Mouse (Mus musculus) small intestine, adult 2 months (tissue): Measurements from ENCODE around the gene Rasgef1a. TPM values are rescaled to one million over a fixed set of nuclear protein-coding genes. Genes with fewer than 3 reads are reported as not detected.

Experiments
- H3K27ac ChIP-seq: fragments of 200-500 bp; 2 replicates; pipeline ENCODE4 v1.5.1; 2012; ENCODE audit warnings: low read depth, low read length, control low read depth, inconsistent platforms; ENCODE audit not compliant: insufficient read depth
- H3K27me3 ChIP-seq: fragments of 200-500 bp; 2 replicates; pipeline ENCODE4 v1.6.1; 2012; ENCODE audit warnings: mild to moderate bottlenecking, moderate library complexity, low read length, inconsistent platforms; ENCODE audit not compliant: control insufficient read depth, insufficient read depth
- H3K36me3 ChIP-seq: fragments of 200-500 bp; 2 replicates; pipeline ENCODE4 v1.6.1; 2012; ENCODE audit warnings: mild to moderate bottlenecking, low read length, control low read depth, inconsistent platforms; ENCODE audit not compliant: control insufficient read depth, insufficient read depth
- H3K4me1 ChIP-seq: fragments of 200-500 bp; 2 replicates; pipeline ENCODE4 v1.6.1; 2012; ENCODE audit warnings: low read length, inconsistent platforms, mixed read lengths; ENCODE audit not compliant: control insufficient read depth, insufficient read depth, insufficient read length
- H3K4me3 ChIP-seq: fragments of 200-500 bp; 2 replicates; pipeline ENCODE4 v1.5.1; 2012; ENCODE audit warnings: low read depth, mild to moderate bottlenecking, control low read depth, inconsistent platforms, low read length, moderate library complexity
- CTCF ChIP-seq: fragments of 200-500 bp; IDR thresholded peaks from 2 replicates; pipeline ENCODE4 v1.5.1; 2012; ENCODE audit warnings: low read depth, mild to moderate bottlenecking, control low read depth, inconsistent platforms, low read length, moderate library complexity, mixed read lengths; ENCODE audit not compliant: insufficient replicate concordance, insufficient read length; ENCODE audit errors: extremely low read depth
- POLR2A ChIP-seq: fragments of 200-500 bp; IDR thresholded peaks from 2 replicates; pipeline ENCODE4 v1.6.1; 2012; ENCODE audit warnings: low read depth, mild to moderate bottlenecking, control low read depth, inconsistent platforms, low read length, moderate library complexity
- WGBS: fragments of 180-500 bp; shearing (Covaris S2); methylation state at CpG from one replicate; pipeline ENCODE4 v1.1.7; 2018; 5-methylcytosine and 5-hydroxymethylcytosine counted together
- polyA plus RNA-seq: library from polyadenylated mRNA; depleted of rRNA; stranded (reverse); fragments of >200 nt; gene quantifications from 2 replicates; pipeline ENCODE4 v1.2.3, GENCODE M21; 2012; rRNA removed

Rasgef1a gene
- polyA plus RNA-seq = 0.19 and 0.22 TPM in 2 replicates

DNA sequence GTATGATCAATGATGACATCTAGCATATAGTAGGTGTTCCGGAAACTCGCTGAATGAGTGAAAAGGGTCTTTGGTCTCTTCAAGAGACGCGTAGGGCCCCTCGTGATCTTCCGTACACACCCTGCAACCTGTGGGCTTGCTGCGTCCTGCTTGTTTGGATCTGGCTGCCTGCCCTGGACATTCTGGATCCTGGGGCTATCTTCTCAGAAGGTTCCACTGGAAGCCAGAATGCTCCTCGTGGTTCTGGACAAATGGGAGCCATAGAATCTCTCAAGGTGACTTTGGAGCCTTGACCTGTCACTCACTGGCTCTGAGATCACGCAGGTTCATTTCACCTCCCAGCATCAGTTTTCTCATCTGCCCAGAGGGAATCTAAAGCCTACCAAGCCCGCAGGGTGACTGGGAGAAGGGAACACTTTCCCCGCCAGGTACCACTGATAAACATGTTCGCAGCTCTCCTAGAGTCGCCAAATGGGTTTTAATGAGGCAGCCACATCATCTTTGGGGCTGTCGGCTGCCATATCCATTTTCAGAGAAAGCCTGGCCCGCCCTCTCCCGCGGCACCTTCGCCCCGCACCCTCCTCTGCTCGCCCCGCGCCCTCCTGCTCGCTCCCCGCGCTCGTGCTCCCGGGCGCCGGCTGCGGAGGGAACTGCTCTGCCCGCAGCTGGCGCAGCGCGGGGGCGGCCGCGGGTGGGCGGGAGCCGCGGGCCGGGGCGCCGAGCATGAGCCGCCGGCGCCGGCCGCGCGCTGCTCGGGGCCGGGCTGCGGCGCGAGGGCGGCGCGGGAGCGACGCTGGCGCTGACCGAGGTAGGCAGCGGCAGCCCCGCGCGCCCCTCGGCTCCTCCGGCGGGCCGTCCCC, at the start of gene Rasgef1a:
Gene Rasgef1a, plus strand, starts transcription at position 683 of the 860 bp plus-strand sequence.
- no peak within 1 kb of the TSS for H3K4me3 ChIP-seq
- peaks cover 15% of the 10 kb centered on the region for H3K27me3 ChIP-seq
- no peaks in the 10 kb centered on the region for H3K36me3 ChIP-seq
- no peak within 1 kb of the TSS for H3K27ac ChIP-seq
- no peak for TF ChIP-seq POLR2A
- WGBS = 13% methylated on average over 65 of the region's 70 CpGs
- H3K4me1 ChIP-seq = no peaks in the 10 kb centered on the region

DNA sequence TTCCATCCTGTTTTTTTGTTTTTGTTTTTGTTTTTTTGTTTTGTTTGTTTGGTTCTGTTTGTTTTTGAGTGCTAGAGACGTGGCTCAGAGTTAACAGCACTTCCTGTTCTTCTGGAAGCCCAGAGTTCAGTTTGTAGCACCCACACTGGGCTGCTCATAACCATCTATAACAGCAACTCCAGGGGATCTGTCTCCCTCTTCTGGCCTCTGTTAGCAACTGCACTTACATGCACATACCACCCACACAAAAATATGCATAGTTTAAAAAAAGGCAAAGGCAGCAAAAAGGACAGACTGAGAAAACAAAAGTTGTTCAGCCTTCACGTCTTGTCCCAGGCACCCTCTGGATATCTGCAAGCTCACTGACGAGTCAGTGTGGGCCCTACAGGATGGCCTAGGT, 48.0 kb upstream of the Rasgef1a start:
- H3K27me3 ChIP-seq = no peaks in the 10 kb centered on the region

DNA sequence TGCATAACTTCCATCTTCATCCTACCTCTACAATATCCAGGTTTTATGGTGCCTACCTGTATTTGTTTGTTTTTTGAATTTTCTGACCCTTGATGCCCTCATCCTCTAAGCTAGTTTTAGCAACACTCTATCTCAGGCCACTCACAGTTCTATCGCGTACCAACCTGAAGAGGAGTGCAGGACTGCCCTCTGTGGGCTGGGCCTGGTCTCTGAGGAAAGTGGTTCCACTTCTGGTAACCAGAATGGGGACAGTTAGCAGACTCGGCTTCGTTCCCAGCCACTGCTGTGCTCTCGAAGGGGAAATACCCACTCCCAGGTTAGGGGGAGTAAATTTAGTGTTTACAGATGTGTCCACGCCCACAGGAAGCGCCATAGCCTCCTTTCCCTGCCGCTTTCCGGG, 44.5 kb upstream of the Rasgef1a start:
- Histone ChIP-seq H3K27me3 (no peaks in the 10 kb centered on the region), H3K27ac (no peak overlapping the region), H3K4me1 (no peaks in the 10 kb centered on the region), H3K4me3 (no peak overlapping the region), H3K36me3 (no peaks in the 10 kb centered on the region)
- WGBS = 25% methylated on average over 9 of the region's 9 CpGs
- TF ChIP-seq POLR2A (no peak), CTCF (no peak)

More for the DNA sequence above, 48.0 kb upstream of the Rasgef1a start:
- TF ChIP-seq CTCF (no peak), POLR2A (no peak)
- H3K4me3 ChIP-seq = no peak overlapping the region
- H3K36me3 ChIP-seq = no peaks in the 10 kb centered on the region
- no peak overlapping the region for H3K27ac ChIP-seq
- WGBS = 77% methylated on average over 3 of the region's 3 CpGs
- H3K4me1 ChIP-seq = no peaks in the 10 kb centered on the region

DNA sequence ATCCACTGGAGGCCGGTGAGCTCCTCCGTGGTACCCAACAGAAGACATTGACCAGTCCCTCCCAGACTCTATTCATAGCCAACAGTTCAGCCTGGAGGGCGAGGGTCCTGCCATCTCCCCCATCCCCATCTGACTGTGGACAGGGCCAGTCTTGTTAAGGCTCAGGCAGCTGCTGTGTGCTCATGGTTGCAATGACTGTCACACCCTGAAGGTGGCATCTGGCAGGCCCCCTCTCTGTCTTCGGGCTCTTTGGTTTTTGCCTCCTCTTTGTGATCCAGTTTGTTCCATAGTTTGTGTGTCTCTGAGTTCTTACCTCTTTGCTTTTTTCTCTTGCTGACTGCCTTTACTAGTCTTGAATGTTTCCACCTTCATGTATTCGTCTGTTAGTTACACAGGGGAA, 24.1 kb upstream of the Rasgef1a start:
- 50% methylated on average over 5 of the region's 5 CpGs for WGBS

DNA sequence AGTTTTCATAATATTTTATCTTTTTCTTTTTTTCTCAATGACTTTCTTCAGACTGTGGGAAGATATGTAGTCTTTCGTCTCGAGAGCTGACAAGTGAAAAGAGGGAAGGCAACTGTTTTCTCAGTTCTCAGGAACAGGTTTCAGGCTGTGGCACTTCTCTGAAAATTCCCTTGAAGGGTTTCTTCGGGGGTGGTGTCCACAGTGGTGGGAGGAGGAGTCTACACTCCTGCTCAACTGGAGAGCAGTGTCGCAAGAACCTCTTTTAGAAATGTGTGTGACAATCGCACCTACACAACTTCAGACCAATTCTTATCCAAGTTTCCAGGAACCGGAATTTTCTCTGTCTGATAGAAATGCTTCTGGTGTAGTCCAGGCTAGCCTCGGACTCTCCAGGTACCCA, 22.0 kb upstream of the Rasgef1a start:
- no peak overlapping the region for H3K27ac ChIP-seq
- H3K4me1 ChIP-seq = no peaks in the 10 kb centered on the region
- H3K36me3 ChIP-seq = no peaks in the 10 kb centered on the region
- no peak overlapping the region for H3K4me3 ChIP-seq
- TF ChIP-seq POLR2A (no peak), CTCF (no peak)
- no peaks in the 10 kb centered on the region for H3K27me3 ChIP-seq
- WGBS = 80% methylated on average over 7 of the region's 7 CpGs

More for the DNA sequence above, 24.1 kb upstream of the Rasgef1a start:
- H3K27ac ChIP-seq = no peak overlapping the region
- no peaks in the 10 kb centered on the region for H3K36me3 ChIP-seq
- TF ChIP-seq CTCF (no peak), POLR2A (no peak)
- no peaks in the 10 kb centered on the region for H3K4me1 ChIP-seq
- H3K4me3 ChIP-seq = no peak overlapping the region
- no peaks in the 10 kb centered on the region for H3K27me3 ChIP-seq

DNA sequence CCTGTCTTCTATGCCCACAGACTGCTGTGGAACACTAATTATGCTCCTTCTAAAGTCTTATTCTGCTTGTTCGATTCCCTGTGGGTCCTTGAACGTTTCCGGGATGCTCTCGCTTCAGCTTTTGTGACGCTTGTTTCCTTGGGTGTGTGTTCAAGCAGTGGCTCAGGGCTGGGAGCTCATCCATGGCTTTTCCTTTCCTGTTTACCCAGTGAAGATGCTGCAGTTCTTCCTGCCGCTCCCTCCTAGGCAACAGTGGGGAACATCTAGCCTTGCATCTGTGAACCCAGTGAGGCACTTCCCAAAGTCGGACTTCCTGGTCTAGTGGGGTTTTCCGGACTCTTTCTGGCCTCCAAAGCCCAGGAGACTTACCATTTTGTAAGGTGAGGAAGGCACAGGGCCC, 20.6 kb upstream of the Rasgef1a start:
- Histone ChIP-seq H3K27ac (no peak overlapping the region), H3K36me3 (no peaks in the 10 kb centered on the region), H3K4me3 (no peak overlapping the region), H3K27me3 (no peaks in the 10 kb centered on the region), H3K4me1 (no peaks in the 10 kb centered on the region)
- TF ChIP-seq CTCF (no peak), POLR2A (no peak)
- WGBS = 72% methylated on average over 8 of the region's 8 CpGs

DNA sequence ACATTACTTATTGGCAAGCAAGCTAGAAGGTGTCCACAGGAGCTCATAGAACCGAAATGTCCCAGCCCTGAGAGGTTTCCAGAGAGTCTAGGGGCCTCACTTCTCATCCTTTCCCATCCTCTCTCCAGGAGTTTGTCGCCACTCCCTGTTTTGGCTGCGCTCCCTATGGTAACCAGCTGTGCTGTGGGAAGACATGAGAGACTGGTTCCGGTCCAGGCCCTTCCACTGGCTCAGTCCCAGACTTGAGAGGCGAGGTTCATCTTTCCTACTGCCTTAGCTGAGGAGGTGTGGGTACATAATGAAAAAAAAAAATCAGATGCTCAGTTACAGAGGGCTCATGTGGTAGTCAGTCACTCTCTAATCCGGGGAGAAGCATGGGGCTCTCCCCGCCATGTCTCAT, 19.9 kb upstream of the Rasgef1a start:
- Histone ChIP-seq H3K27ac (no peak overlapping the region), H3K36me3 (no peaks in the 10 kb centered on the region), H3K4me3 (no peak overlapping the region), H3K27me3 (no peaks in the 10 kb centered on the region), H3K4me1 (no peaks in the 10 kb centered on the region)
- TF ChIP-seq CTCF (no peak), POLR2A (no peak)
- WGBS = 65% methylated on average over 7 of the region's 7 CpGs

DNA sequence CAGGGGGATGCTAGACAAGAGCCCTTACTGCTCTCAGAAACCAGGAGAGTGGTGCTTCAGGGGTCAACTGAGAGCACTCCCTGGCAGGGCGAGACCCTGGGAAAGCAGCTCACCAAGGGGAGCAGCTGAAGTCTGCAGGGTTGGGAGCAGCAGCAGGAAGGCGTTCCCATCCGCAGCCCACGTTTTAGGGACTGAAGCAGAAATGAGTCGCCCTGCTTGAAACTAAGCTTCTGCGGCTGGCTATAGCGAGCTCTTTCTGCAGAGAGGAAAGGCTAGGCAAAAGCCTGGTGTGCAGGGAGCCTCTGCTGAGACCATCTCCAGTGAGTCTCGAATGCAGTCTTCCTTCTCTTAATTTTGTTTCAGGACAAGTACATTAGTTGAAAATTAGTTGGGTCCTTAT, 19.3 kb upstream of the Rasgef1a start:
- no peaks in the 10 kb centered on the region for H3K27me3 ChIP-seq
- H3K4me3 ChIP-seq = no peak overlapping the region
- no peak overlapping the region for H3K27ac ChIP-seq
- no peaks in the 10 kb centered on the region for H3K36me3 ChIP-seq
- 69% methylated on average over 8 of the region's 8 CpGs for WGBS
- H3K4me1 ChIP-seq = no peaks in the 10 kb centered on the region
- TF ChIP-seq CTCF (no peak), POLR2A (no peak)
